Mouse (Mus musculus) ES-Bruce4 (cell line): Measurements from ENCODE around the gene Gm17349. TPM values are rescaled to one million over a fixed set of nuclear protein-coding genes. Genes with fewer than 3 reads are reported as not detected.
A peak's percentile ranks its signal among the peaks of the same experiment; 100 is the strongest.
"Not testable (repeated sequence)": the region's sequence is repeated elsewhere in the genome, so short reads cannot be mapped to it uniquely, and the experiment has no call there.

ENCODE experiments used
- H3K27ac ChIP-seq: 2 replicates; pipeline ENCODE4 v1.5.1; 2012; ENCODE audit warnings: low read length, inconsistent platforms; ENCODE audit not compliant: insufficient read depth
- H3K27me3 ChIP-seq: 2 replicates; pipeline ENCODE4 v1.6.1; 2012; ENCODE audit warnings: mild to moderate bottlenecking, low read length, inconsistent platforms; ENCODE audit not compliant: control insufficient read depth, poor library complexity, insufficient read depth, severe bottlenecking
- H3K36me3 ChIP-seq: 2 replicates; pipeline ENCODE4 v1.6.1; 2012; ENCODE audit warnings: inconsistent platforms, mild to moderate bottlenecking, low read length, moderate library complexity; ENCODE audit not compliant: control insufficient read depth, poor library complexity, insufficient read depth, severe bottlenecking
- H3K4me1 ChIP-seq: one replicate; pipeline ENCODE4 v1.8.1; 2011; ENCODE audit warnings: low read length; ENCODE audit not compliant: control insufficient read depth, insufficient read depth
- H3K4me3 ChIP-seq: 2 replicates; pipeline ENCODE4 v1.5.1; 2011; ENCODE audit warnings: low read depth, mild to moderate bottlenecking, low read length
- H3K9ac ChIP-seq: 2 replicates; pipeline ENCODE4 v1.6.1; 2012; ENCODE audit warnings: low read depth, mild to moderate bottlenecking, inconsistent platforms; ENCODE audit not compliant: poor library complexity, severe bottlenecking
- H3K9me3 ChIP-seq: replicated peaks from 2 replicates; pipeline ENCODE4 v1.6.1; 2012; ENCODE audit warnings: mild to moderate bottlenecking, low read length, inconsistent platforms; ENCODE audit not compliant: control insufficient read depth, poor library complexity, insufficient read depth, severe bottlenecking
- CTCF ChIP-seq: IDR thresholded peaks from one replicate; pipeline ENCODE4 v1.8.1; 2011; ENCODE audit warnings: low read depth, low read length
- EP300 ChIP-seq: IDR thresholded peaks from 2 replicates; pipeline ENCODE4 v1.6.1; 2011; ENCODE audit warnings: low read depth, low read length; ENCODE audit not compliant: insufficient read depth
- POLR2A ChIP-seq: IDR thresholded peaks from one replicate; pipeline ENCODE4 v1.8.1; 2011; ENCODE audit warnings: low read length; ENCODE audit not compliant: insufficient read depth
- polyA plus RNA-seq: library from polyadenylated mRNA; stranded (reverse); fragments of >200 nt; gene quantifications from 2 replicates; pipeline ENCODE4 v1.2.4, GENCODE M21; 2011; ENCODE audit warnings: low read depth; ENCODE audit not compliant: missing spikeins, insufficient read depth, insufficient read length

Gene Gm17349
- polyA plus RNA-seq, 1 experiment, result not detected

- H3K4me1 ChIP-seq, result no peaks in the 10 kb centered on the region
- H3K9me3 ChIP-seq, result peaks cover 4% of the 10 kb centered on the region; the same call in 1 of the 2 replicates
- TF ChIP-seq POLR2A (no peak), CTCF (no peak), EP300 (no peak)
- no peaks in the 10 kb centered on the region for H3K27me3 ChIP-seq
- no peak overlapping the region; the same call in 1 of the 2 replicates for H3K9ac ChIP-seq
- peak overlapping the region; percentile 42; the same call in 1 of the 2 replicates for H3K27ac ChIP-seq
- H3K4me3 ChIP-seq, result no peak overlapping the region
- peaks cover 16% of the 10 kb centered on the region for H3K36me3 ChIP-seq
Observed at GRCm38 (mm10) chr15:99731678-99732077, 26.4 kb upstream of the Gm17349 start.

DNA sequence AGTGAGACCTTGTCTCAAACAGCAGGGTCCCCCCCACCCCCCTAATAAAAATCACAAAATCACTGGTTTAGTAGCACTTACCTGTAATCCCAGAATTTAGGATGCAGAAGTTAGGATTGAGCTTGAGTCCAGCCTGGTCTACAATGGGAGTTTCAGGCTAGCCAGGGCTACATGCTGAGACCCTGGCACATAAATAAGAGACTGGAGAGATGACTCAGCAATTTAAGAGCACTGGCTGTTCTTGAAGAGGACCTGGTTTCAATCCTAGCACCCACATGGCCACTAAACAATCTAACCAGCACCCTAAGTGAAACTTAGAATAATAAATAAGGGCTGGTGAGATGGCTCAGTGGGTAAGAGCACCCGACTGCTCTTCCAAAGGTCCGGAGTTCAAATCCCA, 25.9 kb upstream of the Gm17349 start:
- Histone ChIP-seq H3K27ac (peak overlapping the region; percentile 22), H3K4me3 (no peak overlapping the region), H3K9ac (no peak overlapping the region), H3K9me3 (peaks cover 4% of the 10 kb centered on the region; the same call in 1 of the 2 replicates), H3K36me3 (peaks cover 16% of the 10 kb centered on the region), H3K27me3 (no peaks in the 10 kb centered on the region), H3K4me1 (no peaks in the 10 kb centered on the region)
- TF ChIP-seq POLR2A, result no peak
- no peak for TF ChIP-seq CTCF
- TF ChIP-seq EP300, result no peak

GRCm38 (mm10) chr15:99729056-99729783, 23.9 kb upstream of the Gm17349 start:
- H3K36me3 ChIP-seq, result peaks cover 16% of the 10 kb centered on the region
- peaks cover 1% of the 10 kb centered on the region for H3K4me1 ChIP-seq
- H3K4me3 ChIP-seq, result no peak overlapping the region
- H3K9ac ChIP-seq, result no peak overlapping the region
- no peak for TF ChIP-seq EP300
- no peak for TF ChIP-seq POLR2A
- no peak for TF ChIP-seq CTCF
- no peaks in the 10 kb centered on the region for H3K27me3 ChIP-seq
- H3K27ac ChIP-seq, result no peak overlapping the region
- peaks cover 4% of the 10 kb centered on the region; the same call in 1 of the 2 replicates for H3K9me3 ChIP-seq

- Histone ChIP-seq H3K4me3 (no peak overlapping the region), H3K27me3 (no peaks in the 10 kb centered on the region), H3K9ac (no peak overlapping the region), H3K27ac (no peak overlapping the region), H3K36me3 (peaks cover 16% of the 10 kb centered on the region), H3K9me3 (peaks cover 4% of the 10 kb centered on the region; the same call in 1 of the 2 replicates), H3K4me1 (peaks cover 5% of the 10 kb centered on the region)
- TF ChIP-seq CTCF, result no peak
- no peak for TF ChIP-seq EP300
- no peak for TF ChIP-seq POLR2A
Observed at GRCm38 (mm10) chr15:99728211-99728610, 22.9 kb upstream of the Gm17349 start.

- Histone ChIP-seq H3K4me3 (no peak overlapping the region), H3K36me3 (peaks cover 16% of the 10 kb centered on the region)
Observed at GRCm38 (mm10) chr15:99727525-99727924, 22.2 kb upstream of the Gm17349 start.

DNA sequence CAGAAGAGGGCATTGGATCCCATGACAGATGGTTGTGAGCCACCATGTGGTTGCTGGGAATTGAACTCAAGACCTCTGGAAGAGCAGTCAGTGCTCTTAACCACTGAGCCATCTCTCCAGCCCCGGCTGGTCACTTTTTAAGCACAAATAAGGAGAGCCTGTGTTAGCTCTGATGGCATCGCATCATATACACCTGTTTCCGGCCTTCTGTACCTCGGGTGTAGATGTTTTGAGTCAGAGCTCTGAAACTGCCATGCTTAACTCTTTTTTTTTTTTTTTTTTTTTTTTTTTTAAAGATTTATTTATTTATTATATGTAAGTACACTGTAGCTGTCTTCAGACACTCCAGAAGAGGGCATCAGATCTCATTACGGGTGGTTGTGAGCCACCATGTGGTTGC, 21.7 kb upstream of the Gm17349 start:
- H3K9me3 ChIP-seq, H3K4me3 ChIP-seq, H3K27ac ChIP-seq, H3K4me1 ChIP-seq, H3K9ac ChIP-seq, H3K27me3 ChIP-seq: not testable (repeated sequence)
- H3K36me3 ChIP-seq, result peaks cover 16% of the 10 kb centered on the region

More at GRCm38 (mm10) chr15:99727525-99727924, 22.2 kb upstream of the Gm17349 start:
- Histone ChIP-seq H3K4me1 (peaks cover 5% of the 10 kb centered on the region), H3K27me3 (no peaks in the 10 kb centered on the region), H3K9me3 (peaks cover 4% of the 10 kb centered on the region; the same call in 1 of the 2 replicates), H3K27ac (no peak overlapping the region), H3K9ac (no peak overlapping the region)
- TF ChIP-seq CTCF (no peak), EP300 (no peak), POLR2A (no peak)
